Mouse (Mus musculus): ENCODE data around the gene Mcl1.

Gene Mcl1

GRCm38 (mm10) chr3:95707497-95707896, 48.9 kb downstream of the Mcl1 start:
- in situ Hi-C loops (cut with MseI, MboI) = no loop called here

- in situ Hi-C loops (cut with MseI, MboI) = no loop called here
Observed at GRCm38 (mm10) chr3:95709044-95709443, 50.5 kb downstream of the Mcl1 start.

GRCm38 (mm10) chr3:95709967-95710366, 51.4 kb downstream of the Mcl1 start:
- in situ Hi-C loops (cut with MseI, MboI) = no loop called here

All from mouse trophoblast stem cell (cell line).